Mouse (Mus musculus) adrenal gland, adult 8-10 months (tissue): ENCODE data around the gene Rps3a1. TPM values are rescaled to one million over a fixed set of nuclear protein-coding genes. Genes with fewer than 3 reads are reported as not detected.
"Not testable (repeated sequence)": the region's sequence is repeated elsewhere in the genome, so short reads cannot be mapped to it uniquely, and the experiment has no call there.

Source experiments
- DNase-seq: peaks from one replicate; pipeline ENCODE4 v3.0.0; 2022
- total RNA-seq, 4 experiments: library from RNA; stranded (reverse); gene quantifications; 2 replicates each; pipeline ENCODE4 v1.2.4; 2022

Rps3a1 gene
- total RNA-seq, 4 experiments from 2014 or later, result 780 to 849 (median 825) TPM

DNA sequence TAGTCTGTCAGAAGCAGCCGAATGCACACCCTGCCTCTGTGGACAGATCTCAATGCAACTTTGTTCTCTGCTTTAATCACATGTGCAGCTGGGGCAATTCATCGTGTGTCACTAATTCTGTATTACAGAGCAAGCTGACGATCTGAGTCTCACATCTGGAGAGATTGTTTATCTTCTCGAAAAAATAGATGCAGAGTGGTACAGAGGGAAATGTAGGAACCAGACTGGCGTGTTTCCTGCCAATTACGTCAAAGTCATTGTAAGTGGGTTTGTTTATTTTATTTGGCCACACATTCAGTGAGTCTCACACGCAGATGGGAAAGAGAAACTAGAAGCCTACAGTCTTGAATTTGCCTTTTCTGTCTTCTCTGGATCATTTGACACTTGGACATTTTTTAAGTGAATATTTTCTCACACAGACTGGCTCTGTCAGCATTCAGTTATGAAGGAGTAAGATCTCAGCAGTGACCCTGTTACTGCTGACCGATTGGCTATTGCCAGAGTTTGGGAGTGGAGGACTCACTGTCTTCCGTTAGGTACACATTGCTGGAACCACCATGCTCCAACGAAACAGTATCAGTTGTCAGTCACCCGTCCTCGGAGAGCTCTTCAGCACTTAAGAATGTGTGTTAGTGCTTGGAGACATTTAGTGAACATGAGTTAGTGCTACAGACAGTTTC, 27.7 kb downstream of the Rps3a1 start:
- no peak for DNase-seq

DNA sequence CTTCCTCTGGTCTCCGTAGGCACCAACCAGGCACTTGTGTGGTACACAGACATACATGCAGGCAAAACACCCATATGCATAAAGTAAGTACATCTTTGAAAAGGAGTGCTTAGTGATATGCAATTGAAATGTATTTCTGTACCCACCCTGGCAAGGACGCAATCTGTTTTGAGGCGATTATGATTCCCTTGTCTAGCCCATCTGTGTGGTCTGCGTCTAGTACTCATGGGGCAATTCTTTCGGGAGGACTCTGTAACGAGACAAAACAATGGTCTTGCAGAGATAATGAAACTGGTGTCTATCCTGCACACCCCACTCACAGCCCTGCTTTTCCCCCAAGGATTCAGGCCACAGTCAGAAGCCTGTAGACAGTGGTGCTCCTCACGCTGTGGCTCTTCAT, 29.7 kb downstream of the Rps3a1 start:
- no peak for DNase-seq

DNA sequence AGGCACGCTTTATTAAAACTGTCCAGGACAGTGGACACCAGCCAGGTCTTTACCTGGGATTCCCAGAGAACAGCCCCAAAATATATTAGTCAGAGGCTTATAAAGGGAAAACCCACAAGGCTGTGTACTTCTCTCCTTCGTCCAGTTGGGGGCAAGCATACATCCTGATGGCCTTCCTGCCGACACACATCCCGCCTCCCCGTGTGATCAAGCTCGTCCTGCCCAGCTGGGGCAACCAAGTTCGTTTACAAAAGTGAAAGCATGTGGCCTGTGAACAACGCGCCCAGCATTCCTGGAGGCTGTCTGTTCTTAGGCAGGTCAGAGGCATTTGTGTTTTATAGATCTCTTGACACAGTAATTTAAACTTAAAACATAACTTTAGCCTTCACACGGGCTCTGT, 32.4 kb downstream of the Rps3a1 start:
- peak; percentile 49 for DNase-seq

DNA sequence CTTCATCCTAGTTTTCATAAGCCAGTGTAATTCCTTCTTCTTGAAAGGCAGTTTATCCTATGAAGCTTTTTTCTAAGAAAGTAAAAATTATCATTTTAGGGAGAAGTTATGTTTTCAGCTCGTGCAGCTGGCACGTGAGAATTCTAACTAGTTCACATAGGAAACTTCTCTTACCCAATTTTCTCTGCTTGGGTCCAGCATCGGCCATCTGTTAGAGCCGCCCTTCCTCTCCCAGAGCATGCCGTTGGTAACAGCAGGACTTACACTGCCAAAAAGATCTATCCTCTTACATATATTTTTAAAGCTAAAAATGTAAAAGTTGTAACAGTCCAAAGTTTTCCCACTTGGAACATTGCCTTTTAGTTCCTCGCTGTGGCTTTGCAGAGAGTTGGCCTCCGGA, 33.4 kb downstream of the Rps3a1 start:
- DNase-seq, result no peak

- DNase-seq, result no peak
Measured at GRCm38 (mm10) chr3:86108576-86108975, 33.9 kb downstream of the Rps3a1 start.

DNA sequence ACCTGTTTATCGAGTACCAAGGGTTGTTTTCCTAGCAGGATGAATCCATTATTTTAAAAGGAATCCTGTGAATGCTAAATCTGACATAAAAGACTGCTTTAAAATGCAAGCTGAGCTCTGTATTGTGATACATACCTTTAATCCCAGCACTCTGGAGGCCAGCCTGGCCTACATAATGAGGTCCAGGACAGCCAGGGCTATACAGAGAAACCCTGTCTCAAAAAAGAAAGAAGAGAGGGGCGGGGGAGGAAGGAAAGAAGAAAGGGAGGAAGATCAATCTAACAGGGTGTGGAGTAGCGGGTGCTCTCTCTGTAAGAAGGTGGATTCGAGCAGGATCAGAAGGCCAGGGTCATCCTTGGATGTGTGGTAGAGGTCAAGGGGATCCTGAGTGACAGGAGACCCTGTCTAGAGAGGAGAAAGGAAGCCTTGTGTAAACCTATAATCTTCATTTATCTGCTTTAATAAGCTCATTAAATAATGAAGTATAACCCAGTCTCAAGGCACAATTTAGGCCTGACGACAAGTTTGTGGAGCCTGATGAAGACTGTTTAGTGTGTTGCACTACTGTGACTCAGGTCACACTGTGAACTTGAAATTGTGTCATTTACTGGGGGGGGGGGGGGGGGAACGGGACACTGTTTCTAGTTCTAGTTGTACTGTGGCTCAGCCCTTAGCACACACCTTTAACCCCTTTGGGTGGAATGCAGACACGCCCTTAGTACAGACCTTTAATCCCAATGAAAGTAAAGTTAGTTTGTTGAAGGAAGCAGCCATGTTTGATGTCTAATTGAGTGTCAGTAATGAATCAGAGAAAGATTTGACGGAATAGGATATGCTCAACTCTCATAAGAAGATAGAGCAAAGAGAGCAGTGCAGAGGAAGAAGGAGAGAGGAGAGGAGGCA, 34.6 kb downstream of the Rps3a1 start:
- DNase-seq, result no peak

DNA sequence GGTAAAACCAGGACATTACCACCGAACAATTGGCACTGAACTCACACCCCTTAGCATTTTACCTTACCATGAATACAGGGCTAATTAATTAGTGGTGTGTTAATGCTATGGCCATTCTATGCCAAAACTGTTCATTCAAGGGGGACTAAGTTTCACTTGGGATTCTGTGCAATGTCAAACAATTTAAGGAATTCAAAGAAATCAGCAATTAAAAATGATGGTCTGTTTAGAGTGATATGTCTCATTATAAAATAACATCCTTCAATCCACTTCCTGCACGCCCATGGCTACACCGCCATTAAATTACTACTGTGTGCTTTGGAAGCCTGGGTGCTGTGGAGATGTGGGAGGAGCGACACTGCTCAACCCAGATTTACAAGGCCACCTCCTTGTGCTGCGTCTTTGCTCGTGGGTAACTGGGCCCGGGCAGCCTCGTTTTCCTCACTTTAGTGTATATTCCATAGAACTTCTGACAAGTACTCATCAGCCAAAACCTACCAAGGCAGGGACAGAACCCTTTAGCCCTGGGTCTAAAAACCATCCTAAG, 36.3 kb downstream of the Rps3a1 start:
- no peak for DNase-seq

- no peak for DNase-seq
Measured at GRCm38 (mm10) chr3:86104909-86105308, 37.6 kb downstream of the Rps3a1 start.

- not testable (repeated sequence) for DNase-seq
Measured at GRCm38 (mm10) chr3:86104433-86104832, 38.1 kb downstream of the Rps3a1 start.

DNA sequence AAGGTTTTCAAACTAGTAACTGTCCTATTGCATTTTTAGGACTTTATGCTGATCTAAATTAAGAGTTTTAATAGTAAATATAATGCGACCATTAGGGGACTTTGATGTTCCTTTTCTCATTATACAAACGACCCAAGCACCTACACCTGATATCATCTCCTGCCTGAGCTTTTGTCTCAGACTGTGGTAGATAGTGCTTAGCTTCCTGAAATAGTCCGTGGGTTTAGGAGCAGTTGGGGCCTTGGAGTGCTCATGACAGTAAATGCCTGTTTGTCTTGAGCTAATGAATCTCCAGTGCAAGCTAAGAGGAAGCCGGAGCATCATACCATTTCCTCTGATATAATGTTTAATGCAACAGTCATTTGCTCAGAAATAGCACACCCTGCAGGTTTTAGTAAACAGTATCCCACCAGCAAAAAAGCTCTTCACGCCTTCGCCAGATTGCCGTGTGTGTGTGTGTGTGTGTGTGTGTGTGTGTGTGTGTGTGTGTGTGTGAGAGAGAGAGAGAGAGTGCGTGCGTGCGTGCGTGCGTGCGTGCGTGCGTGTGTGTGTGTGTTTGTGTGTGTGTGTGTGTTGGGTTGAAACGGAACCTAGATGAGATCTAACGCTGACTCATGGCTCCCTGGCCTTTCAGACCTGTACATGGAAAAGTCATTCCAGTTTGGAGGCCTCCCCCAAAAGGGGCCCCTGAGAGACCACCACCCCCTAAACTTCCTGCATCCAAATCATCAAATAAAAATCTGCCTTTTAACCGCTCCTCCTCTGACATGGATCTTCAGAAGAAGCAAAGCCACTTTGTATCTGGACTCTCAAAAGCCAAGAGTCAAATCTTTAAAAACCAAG, 38.8 kb downstream of the Rps3a1 start:
- DNase-seq, result no peak

- DNase-seq, result no peak
Measured at GRCm38 (mm10) chr3:86101956-86102355, 40.5 kb downstream of the Rps3a1 start.

DNA sequence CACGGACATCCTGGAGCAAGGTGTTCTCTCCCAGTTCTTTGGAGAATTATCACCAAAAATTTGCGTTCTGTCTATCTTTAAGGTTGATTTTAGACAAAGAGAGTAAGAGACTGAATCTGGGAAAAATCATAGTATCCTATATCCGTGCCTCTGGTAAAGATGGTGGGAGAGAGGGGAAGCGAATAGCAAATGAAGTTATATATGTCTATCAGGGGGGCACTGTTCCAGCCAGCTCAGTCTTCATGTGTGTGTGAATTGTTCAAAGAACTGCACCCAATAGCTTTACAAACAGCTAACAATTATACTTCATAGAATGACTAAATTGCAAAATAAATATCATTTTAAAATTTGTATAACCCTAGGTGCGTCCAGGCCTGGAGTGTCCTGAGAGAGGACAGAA, 48.6 kb downstream of the Rps3a1 start:
- no peak for DNase-seq

- DNase-seq, result no peak
Measured at GRCm38 (mm10) chr3:86093213-86093845, 49.2 kb downstream of the Rps3a1 start.

Other genes starting within 250 kb of the Rps3a1 start
- gene Sh3d19, start 171.6 kb downstream of the Rps3a1 start, total RNA-seq, result 10 to 100 TPM; 14.3 to 26.2 (median 18.1) TPM
- gene Prss48, start 140.2 kb downstream of the Rps3a1 start, total RNA-seq, result not detected
- gene Lrba, start 82.0 kb upstream of the Rps3a1 start, total RNA-seq, result 10 to 100 TPM; 41.7 to 59.7 (median 47.9) TPM